Mouse (Mus musculus) mature B cell (primary cell): ENCODE data around the gene Ankrd61.

Source experiments
- in situ Hi-C: fragments of 300-500 bp; cut with MboI; formaldehyde crosslinking; loops from 2 replicates; pipeline ENCODE4 v1.14.3; 2019

Gene Ankrd61

GRCm38 (mm10) chr5:143897635-143898330, at the start of gene Ankrd61:
Gene Ankrd61 (minus strand): TSS chr5:143897685.
- in situ Hi-C loops = no loop called here

- in situ Hi-C loops = no loop called here
These were observed 46.0 kb upstream of the Ankrd61 start for GRCm38 (mm10) chr5:143943231-143944125.

- in situ Hi-C loops = no loop called here
These were observed 44.1 kb upstream of the Ankrd61 start for GRCm38 (mm10) chr5:143941588-143941987.

GRCm38 (mm10) chr5:143936156-143936555, 38.7 kb upstream of the Ankrd61 start:
- in situ Hi-C loops = no loop called here

GRCm38 (mm10) chr5:143933875-143934274, 36.4 kb upstream of the Ankrd61 start:
- in situ Hi-C loops = no loop called here

GRCm38 (mm10) chr5:143933414-143933813, 35.9 kb upstream of the Ankrd61 start:
- in situ Hi-C loops = no loop called here

- in situ Hi-C loops = no loop called here
These were observed 35.3 kb upstream of the Ankrd61 start, which contains the start of gene Rsph10b for GRCm38 (mm10) chr5:143932831-143933230. Gene Rsph10b (plus strand): TSS chr5:143933035.

- in situ Hi-C loops = no loop called here
These were observed 34.5 kb upstream of the Ankrd61 start for GRCm38 (mm10) chr5:143931863-143932580.

- in situ Hi-C loops = no loop called here
These were observed 33.2 kb upstream of the Ankrd61 start for GRCm38 (mm10) chr5:143930656-143931055.

GRCm38 (mm10) chr5:143929291-143929690, 31.8 kb upstream of the Ankrd61 start:
- in situ Hi-C loops = no loop called here

- in situ Hi-C loops = no loop called here
These were observed 30.4 kb upstream of the Ankrd61 start, which contains the start of gene Gm42421 for GRCm38 (mm10) chr5:143927875-143928274. Gene Gm42421 (plus strand): TSS chr5:143928175.

GRCm38 (mm10) chr5:143924781-143925452, 27.4 kb upstream of the Ankrd61 start:
- in situ Hi-C loops = no loop called here

GRCm38 (mm10) chr5:143918120-143918519, 20.6 kb upstream of the Ankrd61 start:
- in situ Hi-C loops = no loop called here

- in situ Hi-C loops = no loop called here
These were observed 19.9 kb upstream of the Ankrd61 start for GRCm38 (mm10) chr5:143917418-143917817.

GRCm38 (mm10) chr5:143916221-143916620, 18.7 kb upstream of the Ankrd61 start:
- in situ Hi-C loops = no loop called here

GRCm38 (mm10) chr5:143909417-143910400, 12.2 kb upstream of the Ankrd61 start, which contains the start of the genes Aimp2 and Pms2:
Gene Aimp2 (minus strand): TSS chr5:143909847.
Gene Pms2 (plus strand): TSS chr5:143909964.
- in situ Hi-C loops = no loop called here

GRCm38 (mm10) chr5:143908926-143909325, 11.4 kb upstream of the Ankrd61 start:
- in situ Hi-C loops = no loop called here

GRCm38 (mm10) chr5:143906429-143906828, 8.9 kb upstream of the Ankrd61 start:
- in situ Hi-C loops = no loop called here

- in situ Hi-C loops = no loop called here
These were observed 6.3 kb upstream of the Ankrd61 start for GRCm38 (mm10) chr5:143903813-143904212.

GRCm38 (mm10) chr5:143902111-143902510, 4.6 kb upstream of the Ankrd61 start:
- in situ Hi-C loops = no loop called here
